Mouse (Mus musculus) liver (tissue): ENCODE results near the gene Akr1b7.
A peak's percentile ranks its signal among the peaks of the same experiment; 100 is the strongest.

ENCODE experiments used
- DNase-seq: peaks from one replicate; pipeline ENCODE4 v3.0.0-alpha.2; 2020; ENCODE audit warnings: mixed read lengths

Akr1b7 gene

GRCm38 (mm10) chr6:34441556-34442257 lies 29.6 kb downstream of the Akr1b7 start:
- no peak for DNase-seq

- no peak for DNase-seq
These were observed 31.7 kb downstream of the Akr1b7 start for GRCm38 (mm10) chr6:34443791-34444190.

DNA sequence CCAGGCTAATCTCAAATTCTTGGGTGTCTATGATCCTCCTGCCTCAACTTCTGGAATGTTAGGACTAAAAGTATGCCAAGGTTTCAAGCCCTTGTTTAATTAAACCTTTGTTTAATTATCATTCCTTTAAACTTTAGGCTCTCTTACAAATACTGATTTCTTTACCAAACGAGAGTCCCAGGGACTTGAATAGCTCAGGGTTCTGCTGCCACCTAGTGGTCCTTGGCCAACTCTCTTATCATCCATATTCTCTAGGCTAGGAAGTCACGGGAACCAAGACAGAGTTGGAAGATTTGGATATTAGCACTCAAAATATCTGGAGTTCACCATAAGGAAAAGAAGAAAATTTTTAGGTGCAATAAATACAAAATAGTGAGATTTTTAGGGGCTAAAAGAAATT lies 35.8 kb downstream of the Akr1b7 start:
- peak; percentile 79 for DNase-seq

GRCm38 (mm10) chr6:34448696-34449095 lies 36.6 kb downstream of the Akr1b7 start:
- no peak for DNase-seq

- no peak for DNase-seq
These were observed 41.0 kb downstream of the Akr1b7 start for GRCm38 (mm10) chr6:34452963-34453770.

GRCm38 (mm10) chr6:34459456-34459855 lies 47.3 kb downstream of the Akr1b7 start:
- no peak for DNase-seq

DNA sequence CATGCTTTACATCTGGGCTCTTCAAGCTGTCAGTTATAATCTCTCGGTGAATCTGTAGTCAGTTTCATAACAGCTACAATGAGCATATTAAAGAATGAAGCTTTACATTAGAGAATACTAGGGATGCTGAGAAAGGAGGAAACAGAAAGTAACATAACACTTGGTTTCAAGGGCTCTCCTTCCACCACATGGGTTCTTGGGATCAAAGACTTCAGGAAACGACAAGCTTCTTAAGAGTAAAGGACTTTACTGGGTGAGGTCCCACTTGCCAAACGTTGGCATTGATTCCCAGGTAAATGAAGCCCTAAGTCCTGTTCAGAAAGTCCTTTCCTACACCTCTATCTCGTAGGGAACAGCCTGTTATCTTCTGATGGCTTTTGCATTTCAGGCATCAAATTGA lies 48.5 kb downstream of the Akr1b7 start:
- DNase-seq: no peak

GRCm38 (mm10) chr6:34463582-34463981 lies 51.4 kb downstream of the Akr1b7 start:
- no peak for DNase-seq

- peak; percentile 88 for DNase-seq
These were observed 59.4 kb downstream of the Akr1b7 start for GRCm38 (mm10) chr6:34471434-34472110.
